Mouse (Mus musculus) myocyte (in vitro differentiated cells): ENCODE results near the gene Ttll12.

ENCODE experiments used
- MYOG ChIP-seq, 3 experiments: IDR thresholded peaks; one replicate each; pipeline ENCODE4 v1.6.1; 2011; ENCODE audit warnings: control low read depth in 2 of 3, low read depth in 2 of 3, mild to moderate bottlenecking in 2 of 3; ENCODE audit not compliant: insufficient read length in 2 of 3, control insufficient read depth in 1 of 3, insufficient read depth in 1 of 3
- POLR2A ChIP-seq: IDR thresholded peaks from one replicate; pipeline ENCODE4 v1.6.1; 2011; ENCODE audit warnings: low read depth, mild to moderate bottlenecking, control low read depth, moderate library complexity; ENCODE audit not compliant: insufficient read length
- SRF ChIP-seq: IDR thresholded peaks from one replicate; pipeline ENCODE4 v1.6.1; 2011; ENCODE audit warnings: low read depth; ENCODE audit not compliant: control insufficient read depth, insufficient read length

DNA sequence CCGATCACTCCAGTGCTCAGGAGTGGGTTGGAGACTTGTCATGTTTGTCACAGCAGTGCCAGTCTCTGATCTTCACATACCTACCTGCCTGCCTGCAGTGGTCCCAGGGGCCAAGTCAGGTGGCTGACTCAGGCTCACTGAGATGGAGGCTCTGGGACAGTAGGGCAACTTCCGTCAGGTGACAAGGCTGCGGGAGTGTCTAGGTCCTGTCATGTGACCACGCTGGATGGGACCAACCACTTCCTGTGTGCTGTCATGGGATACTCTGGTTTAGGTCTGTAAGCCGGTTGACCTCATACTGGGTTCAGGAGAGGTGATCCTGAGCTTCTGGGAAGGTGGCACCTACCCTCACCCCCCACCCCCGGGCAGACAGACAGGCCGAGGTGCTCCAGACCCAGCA is 48.9 kb downstream of the Ttll12 start:
- TF ChIP-seq MYOG (IDR thresholded peaks at IDR 0.05; ENCODE audit: control insufficient read depth in 1 of 3, insufficient read depth in 1 of 3, insufficient read length in 2 of 3, low read depth in 2 of 3) (no peak), POLR2A (no peak), SRF (no peak)
